Mouse (Mus musculus) hematopoietic stem cell, adult 5-6 weeks (primary cell): Measurements from ENCODE around the gene Rps24. TPM values are rescaled to one million over a fixed set of nuclear protein-coding genes. Genes with fewer than 3 reads are reported as not detected.
A peak's percentile ranks its signal among the peaks of the same experiment; 100 is the strongest.
"Not testable (repeated sequence)": the region's sequence is repeated elsewhere in the genome, so short reads cannot be mapped to it uniquely, and the experiment has no call there.

Source experiments
- ATAC-seq, 2 experiments: fragments of 125-278 bp in 1 of 2; replicated peaks in 1 of 2; 2 replicates each; pipeline ENCODE4 v1.8.0; 2016 to 2017; ENCODE audit warnings: inconsistent platforms in 2 of 2, mild to moderate bottlenecking in 2 of 2, moderate number of reproducible peaks in 2 of 2, low read depth in 1 of 2, moderate TSS enrichment in 1 of 2; ENCODE audit not compliant: low FRiP score in 2 of 2, poor library complexity in 2 of 2, severe bottlenecking in 2 of 2, insufficient read depth in 1 of 2, low TSS enrichment in 1 of 2
- total RNA-seq: library from RNA; stranded (forward); fragments of 172-1452, 232-1000 nt; gene quantifications from 2 replicates; pipeline ENCODE4 v1.2.3, GENCODE M21; 2017

Rps24 gene
- 6,684 and 7,292 TPM in 2 replicates for total RNA-seq

- ATAC-seq = peak; percentile 77 to 86
These were observed at the start of gene Rps24, which contains the start of gene Polr3a for GRCm38 (mm10) chr14:24486773-24487227. Gene Rps24 (plus strand): TSS chr14:24487125. Gene Polr3a (minus strand): TSS chr14:24487058.

DNA sequence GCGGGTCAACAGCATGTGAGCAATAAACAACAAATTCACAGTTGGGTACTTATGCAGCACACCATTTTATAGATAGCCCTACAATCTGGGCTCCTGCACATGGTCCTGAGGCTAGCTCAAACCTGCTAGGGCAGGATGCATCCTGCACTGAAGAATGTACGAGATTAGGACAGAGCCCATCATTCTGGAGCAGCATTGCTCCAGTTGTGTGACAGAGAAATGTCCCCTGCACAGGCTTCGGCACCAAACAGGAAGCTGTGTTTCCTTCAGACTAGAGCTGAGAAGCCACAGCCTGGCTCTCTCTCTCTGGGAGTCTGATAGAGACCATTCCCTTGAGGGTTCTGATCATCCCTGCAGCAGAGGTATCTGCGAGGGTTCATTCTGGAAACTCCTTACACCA lies 43.4 kb upstream of the Rps24 start:
- ATAC-seq = peak; percentile 27 to 45; a peak in 2 of 4 replicates

GRCm38 (mm10) chr14:24458191-24458590 lies 28.7 kb upstream of the Rps24 start:
- ATAC-seq = no peak

DNA sequence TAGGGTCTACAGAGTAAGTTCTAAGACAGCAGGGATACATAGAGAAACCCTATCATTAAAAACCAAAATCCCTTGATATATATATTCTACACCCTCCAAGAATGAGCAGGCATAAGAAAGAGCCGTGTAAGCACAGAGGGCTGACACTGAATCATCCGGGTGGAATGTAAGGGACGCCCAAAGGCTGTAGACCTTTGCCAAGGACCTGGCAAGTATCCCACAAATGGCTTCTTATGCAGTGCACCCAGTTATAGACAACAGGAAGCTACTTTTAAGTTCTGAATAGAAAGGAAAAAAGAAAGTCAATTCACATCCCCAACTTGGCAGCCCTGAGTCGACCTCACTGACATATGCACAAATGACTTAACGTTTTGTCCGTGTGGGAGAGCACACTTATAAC lies 18.1 kb upstream of the Rps24 start:
- ATAC-seq = no peak

GRCm38 (mm10) chr14:24486241-24486767 lies 621 bp upstream of the Rps24 start:
- 0 out of 4 replicates have a peak, but pooled peaks of 1 of the 2 experiments have one; percentile 3 for ATAC-seq

DNA sequence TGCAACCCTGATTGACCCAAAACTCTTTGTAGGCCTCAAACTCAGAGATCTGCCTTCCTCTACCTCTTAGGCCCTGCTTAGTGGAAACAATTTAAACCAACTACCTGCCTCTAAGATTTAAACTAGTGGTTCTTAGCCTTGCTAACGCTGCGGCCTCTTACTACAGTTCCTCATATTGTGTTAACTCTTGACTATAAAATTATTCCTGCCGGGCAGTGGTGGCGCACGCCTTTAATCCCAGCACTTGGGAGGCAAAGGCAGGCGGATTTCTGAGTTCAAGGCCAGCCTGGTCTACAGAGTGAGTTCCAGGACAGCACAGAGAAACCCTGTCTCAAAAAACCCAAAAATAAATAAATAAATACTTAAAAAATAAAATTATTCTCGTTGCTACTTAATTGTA lies 2.8 kb downstream of the Rps24 start:
- not testable (repeated sequence) for ATAC-seq

DNA sequence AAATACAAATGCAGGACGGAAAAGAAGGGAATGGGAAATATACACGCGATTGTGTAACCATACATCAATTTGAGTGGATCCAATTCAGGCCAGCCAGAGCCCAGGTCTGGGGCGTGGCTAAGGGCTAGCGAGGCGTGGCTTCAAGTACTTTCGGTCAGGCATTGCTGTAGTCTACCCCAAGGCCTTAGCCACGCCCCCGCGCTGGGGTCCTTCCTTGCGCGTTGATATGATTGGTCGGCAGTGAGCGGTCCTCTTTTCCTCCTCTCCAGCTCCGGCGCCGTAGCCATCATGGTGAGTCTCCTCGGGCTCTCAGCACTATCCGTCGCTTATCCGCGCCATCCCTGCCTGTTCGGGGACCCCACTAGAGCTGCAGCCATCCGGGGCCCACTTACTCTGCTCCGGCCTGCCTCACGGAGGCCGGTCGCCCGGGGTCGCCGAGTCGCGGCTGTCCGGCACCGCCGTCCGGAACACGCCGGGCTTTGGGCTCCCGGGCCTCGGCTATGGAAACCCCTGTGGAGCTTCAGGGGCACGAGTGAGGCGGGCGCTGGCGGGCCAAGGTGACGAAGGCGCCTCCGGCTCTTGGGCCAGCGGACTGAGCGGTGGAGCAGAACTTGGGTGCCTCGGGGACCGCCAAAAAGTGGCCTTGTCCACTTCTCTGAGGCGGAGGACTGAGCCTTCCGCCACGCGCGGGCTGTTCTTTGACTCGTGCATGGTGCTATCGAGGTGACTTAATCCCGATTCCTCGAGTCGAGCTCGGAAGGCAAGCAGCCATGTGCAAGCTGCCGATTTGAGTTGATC lies 3.7 kb downstream of the Rps24 start:
- ATAC-seq = peak; percentile 91 to 92

GRCm38 (mm10) chr14:24491266-24491981 lies 4.5 kb downstream of the Rps24 start:
- no peak for ATAC-seq

GRCm38 (mm10) chr14:24493256-24493655 lies 6.3 kb downstream of the Rps24 start:
- no peak for ATAC-seq

DNA sequence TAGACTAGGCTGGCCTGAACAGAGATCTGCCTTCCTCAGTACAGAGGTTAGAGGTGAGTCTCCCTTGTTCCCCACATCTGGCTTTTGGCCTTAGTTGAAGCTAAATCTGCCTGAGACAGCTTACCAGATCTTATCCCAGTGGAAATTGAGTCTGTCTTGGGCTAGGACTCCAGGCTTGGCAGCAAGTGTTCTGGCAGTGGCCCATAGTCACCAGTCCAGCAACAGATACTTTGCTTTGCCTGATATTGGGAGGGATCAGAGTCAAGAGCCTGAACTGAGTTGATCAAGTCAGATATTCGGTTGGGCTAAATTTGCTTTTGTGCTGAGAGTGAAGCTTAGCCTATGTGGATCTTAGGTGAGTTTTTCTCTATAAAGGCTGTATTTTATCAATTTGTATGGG lies 9.6 kb downstream of the Rps24 start:
- ATAC-seq = no peak

DNA sequence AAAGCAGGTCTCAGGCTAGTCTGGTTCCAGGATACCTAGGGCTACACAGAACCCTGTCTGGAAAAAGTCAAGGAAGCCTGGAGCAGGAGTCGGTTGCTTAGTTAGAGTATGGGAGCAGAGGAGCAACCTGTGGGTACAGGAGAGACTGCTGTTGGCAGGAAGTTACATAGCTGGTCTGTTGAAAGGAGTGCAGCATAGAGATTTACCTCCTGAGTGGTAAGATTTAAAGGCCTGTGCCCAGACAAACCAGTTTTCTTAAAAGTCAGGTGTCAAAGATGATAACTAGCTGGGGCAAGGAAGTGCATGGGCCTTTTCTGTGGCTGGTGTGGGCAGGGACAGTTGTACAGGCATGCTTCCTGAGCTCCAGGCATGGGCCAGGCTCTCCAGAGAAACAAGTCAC lies 10.5 kb downstream of the Rps24 start:
- ATAC-seq = no peak

- ATAC-seq = no peak
These were observed 11.8 kb downstream of the Rps24 start for GRCm38 (mm10) chr14:24498561-24499255.

GRCm38 (mm10) chr14:24499478-24499877 lies 12.6 kb downstream of the Rps24 start:
- no peak for ATAC-seq

GRCm38 (mm10) chr14:24500091-24500844 lies 13.3 kb downstream of the Rps24 start:
- ATAC-seq = peak; percentile 69 to 70

DNA sequence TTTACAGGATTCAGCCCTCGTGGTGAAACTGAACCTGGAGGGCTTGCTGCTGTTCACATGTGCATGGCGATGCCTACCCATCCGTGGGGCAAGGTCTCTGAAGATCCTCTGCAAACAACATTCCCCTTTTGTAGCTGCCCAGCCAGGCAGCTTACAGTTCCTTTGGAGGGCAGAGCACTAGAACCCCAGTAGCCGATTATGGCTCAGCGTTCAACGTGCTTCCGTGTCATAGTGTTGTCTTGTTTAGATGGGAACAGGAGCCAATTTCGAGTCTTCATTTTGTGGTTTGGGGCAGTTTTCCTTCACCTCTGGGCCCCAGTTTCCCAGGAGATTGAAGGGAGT lies 13.9 kb downstream of the Rps24 start:
- 0 out of 4 replicates have a peak, but pooled peaks of 1 of the 2 experiments have one; percentile 19 for ATAC-seq

- ATAC-seq = no peak
These were observed 14.3 kb downstream of the Rps24 start for GRCm38 (mm10) chr14:24501256-24501655.

DNA sequence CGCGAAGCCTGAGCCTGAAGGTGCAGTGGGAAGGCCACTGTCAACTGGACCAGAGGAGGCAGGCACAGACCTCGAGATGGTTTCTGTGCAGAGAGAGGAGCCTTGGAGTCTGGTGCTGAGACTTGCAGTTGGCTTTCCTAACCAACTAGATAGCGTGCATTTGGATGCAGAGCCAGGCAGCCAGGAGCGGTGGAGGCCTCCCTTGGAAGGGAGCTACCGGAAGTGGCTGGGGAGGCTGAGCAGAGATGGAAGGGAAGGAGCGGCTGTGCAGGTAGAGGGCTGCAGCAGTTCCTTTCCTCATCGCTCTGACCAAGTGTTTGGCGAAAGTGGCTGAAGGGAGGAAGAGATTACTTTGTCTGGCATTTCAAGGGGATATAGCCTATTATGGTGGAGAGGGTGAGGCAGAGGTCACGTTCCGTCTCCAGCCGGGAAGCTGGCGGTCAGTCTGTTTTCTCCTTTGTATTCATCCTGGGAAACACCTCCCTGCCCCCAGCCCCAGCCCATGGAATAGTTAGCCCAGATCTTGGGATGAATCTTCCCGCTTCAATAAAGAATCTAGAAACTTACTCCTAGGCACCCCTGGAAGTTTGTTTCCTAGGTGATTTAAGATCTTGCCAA lies 20.6 kb downstream of the Rps24 start:
- ATAC-seq = no peak
